Comparison of ENCODE assay signal across 8 mouse cellular contexts in genomic region chr3:41195113-41195975, GRCm38 (mm10).
A peak's percentile ranks its signal among the peaks of the same experiment; 100 is the strongest.
DNase-seq lines count a peak whose midpoint lies in the region; ATAC-seq and TF ChIP-seq lines count a peak whose summit lies in the region.

No protein-coding gene starts in this region.

- TF ChIP-seq CTCF in layer of hippocampus, adult 2 months (conservative IDR thresholded peaks at IDR 0.05) = no peak

- intact Hi-C loops in heart, postnatal 36 days (cut with DNase I) = loop anchor here (10.0 kb wide), 1 partner anchor 389 kb away; no protein-coding TSS in a partner anchor

- peak; percentile 94 for DNase-seq in MN1 (ENCODE audit: low spot score)
- DNase-seq in adrenal gland, postnatal 14 days = peak; percentile 94
- DNase-seq in forebrain, embryonic 14.5 days (ENCODE audit: low spot score) = peak; percentile 58
- DNase-seq in heart, postnatal 36 days = peak; percentile 80 to 85
- DNase-seq in layer of hippocampus, adult 2 months (ENCODE audit: low spot score in 2 of 2) = peak; percentile 9 to 40
- no peak for DNase-seq in thymus, postnatal 25 days

- no peaks in the 10 kb centered on the region for H3K27me3 ChIP-seq in forebrain, embryonic 14.5 days (replicated peaks; ENCODE audit: control insufficient read depth, insufficient read depth, low read length)
- no peaks in the 10 kb centered on the region for H3K27me3 ChIP-seq in neural tube, embryonic 13.5 days

- no peaks in the 10 kb centered on the region for H3K9me3 ChIP-seq in forebrain, embryonic 14.5 days (replicated peaks; ENCODE audit: control insufficient read depth, low read length)
- no peaks in the 10 kb centered on the region for H3K9me3 ChIP-seq in neural tube, embryonic 13.5 days

- no peaks in the 10 kb centered on the region for H3K36me3 ChIP-seq in forebrain, embryonic 14.5 days (ENCODE audit: control insufficient read depth, insufficient read depth, low read length)
- no peaks in the 10 kb centered on the region for H3K36me3 ChIP-seq in neural tube, embryonic 13.5 days

- 0 out of 2 replicates have a peak overlapping the region, but pooled peaks have one; percentile 30 for H3K27ac ChIP-seq in forebrain, embryonic 14.5 days (ENCODE audit: low read depth, low read length)
- H3K27ac ChIP-seq in layer of hippocampus, adult 2 months = peak overlapping the region; percentile 48; the same call in 1 of the 2 replicates
- no peak overlapping the region for H3K27ac ChIP-seq in neural tube, embryonic 13.5 days (replicated peaks)

- no peak overlapping the region for H3K4me3 ChIP-seq in forebrain, embryonic 14.5 days (ENCODE audit: low read depth, low read length)
- no peak overlapping the region for H3K4me3 ChIP-seq in layer of hippocampus, adult 2 months
- H3K4me3 ChIP-seq in neural tube, embryonic 13.5 days = no peak overlapping the region

- H3K4me2 ChIP-seq in forebrain, embryonic 14.5 days (ENCODE audit: low read length) = no peak overlapping the region
- no peak overlapping the region for H3K4me2 ChIP-seq in neural tube, embryonic 13.5 days

- H3K4me1 ChIP-seq in forebrain, embryonic 14.5 days (ENCODE audit: control insufficient read depth, insufficient read depth, low read length) = peaks cover 13% of the 10 kb centered on the region
- H3K4me1 ChIP-seq in neural tube, embryonic 13.5 days (replicated peaks) = peaks cover 14% of the 10 kb centered on the region

- no peak overlapping the region for H3K9ac ChIP-seq in forebrain, embryonic 14.5 days (ENCODE audit: low read length)
- no peak overlapping the region for H3K9ac ChIP-seq in neural tube, embryonic 13.5 days

- ATAC-seq in forebrain, embryonic 14.5 days = peak; percentile 72
- peak; percentile 69 for ATAC-seq in neural tube, embryonic 13.5 days (ENCODE audit: low read depth)
- ATAC-seq in erythroid progenitor cell, adult 5-6 weeks (replicated peaks; ENCODE audit: low FRiP score, poor library complexity, severe bottlenecking) = no peak

- WGBS in forebrain, embryonic 14.5 days = 57% methylated on average over 7 of the region's 7 CpGs
- WGBS in neural tube, embryonic 13.5 days = 25% methylated on average over 7 of the region's 7 CpGs
